Mouse (Mus musculus) midbrain, embryonic 12.5 days (tissue): Measurements from ENCODE around the gene Gpr18. TPM values are rescaled to one million over a fixed set of nuclear protein-coding genes. Genes with fewer than 3 reads are reported as not detected.

Experiments
- ATAC-seq: fragments of 200-750 bp; cut with Nextera tagmentation; 2 replicates; pipeline ENCODE4 v1.8.0; 2017; ENCODE audit warnings: low read depth, moderate TSS enrichment, moderate library complexity; ENCODE audit not compliant: low FRiP score
- H3K27ac ChIP-seq: fragments of 300-500 bp; sonication (generic); replicated peaks from 2 replicates; pipeline ENCODE4 v1.5.1; 2016; ENCODE audit warnings: mild to moderate bottlenecking
- H3K27me3 ChIP-seq: fragments of 300-500 bp; sonication (generic); 2 replicates; pipeline ENCODE4 v1.6.1; 2016; ENCODE audit warnings: mild to moderate bottlenecking
- H3K36me3 ChIP-seq: fragments of 300-500 bp; sonication (generic); 2 replicates; pipeline ENCODE4 v1.6.1; 2016
- H3K4me1 ChIP-seq: fragments of 300-500 bp; sonication (generic); 2 replicates; pipeline ENCODE4 v1.6.1; 2016
- H3K4me2 ChIP-seq: fragments of 300-500 bp; sonication (generic); replicated peaks from 2 replicates; pipeline ENCODE4 v1.6.1; 2016; ENCODE audit warnings: mild to moderate bottlenecking, moderate library complexity
- H3K4me3 ChIP-seq: fragments of 300-500 bp; sonication (generic); 2 replicates; pipeline ENCODE4 v1.5.1; 2016; ENCODE audit warnings: mild to moderate bottlenecking
- H3K9ac ChIP-seq: fragments of 300-500 bp; sonication (generic); replicated peaks from 2 replicates; pipeline ENCODE4 v1.6.1; 2016; ENCODE audit warnings: mild to moderate bottlenecking, moderate library complexity
- H3K9me3 ChIP-seq: fragments of 300-500 bp; sonication (generic); 2 replicates; pipeline ENCODE4 v1.6.1; 2016; ENCODE audit warnings: mild to moderate bottlenecking
- WGBS: fragments of 180-500 bp; shearing (Covaris S2); methylation state at CpG from one replicate; pipeline ENCODE4 v1.1.7; 2016; 5-methylcytosine and 5-hydroxymethylcytosine counted together
- polyA plus RNA-seq: library from polyadenylated mRNA; unstranded; fragments of >200 nt; fragmentation: Nextera tagmentation; extraction: Ambion mirVana; gene quantifications from 2 replicates; pipeline ENCODE4 v1.2.1, GENCODE M21; 2016

Gpr18 gene
- polyA plus RNA-seq, 1 experiment from 2014 or later = 0.23 TPM

- H3K27me3 ChIP-seq = no peaks in the 10 kb centered on the region
- no peak for ATAC-seq
- no peak overlapping the region for H3K4me3 ChIP-seq
- H3K9ac ChIP-seq = no peak overlapping the region
- H3K4me1 ChIP-seq = no peaks in the 10 kb centered on the region
- WGBS = 92% methylated on average over 6 of the region's 6 CpGs
- peaks cover 39% of the 10 kb centered on the region for H3K36me3 ChIP-seq
- no peak overlapping the region for H3K4me2 ChIP-seq
- H3K27ac ChIP-seq = no peak overlapping the region
- H3K9me3 ChIP-seq = no peaks in the 10 kb centered on the region
Observed at GRCm38 (mm10) chr14:121916311-121917094, 922 bp upstream of the Gpr18 start.

GRCm38 (mm10) chr14:121915143-121915542, 438 bp downstream of the Gpr18 start:
- Histone ChIP-seq H3K27me3 (no peaks in the 10 kb centered on the region), H3K4me3 (no peak overlapping the region), H3K4me2 (no peak overlapping the region), H3K36me3 (peaks cover 46% of the 10 kb centered on the region), H3K4me1 (no peaks in the 10 kb centered on the region), H3K9me3 (no peaks in the 10 kb centered on the region), H3K9ac (no peak overlapping the region), H3K27ac (no peak overlapping the region)
- ATAC-seq = no peak
- 89% methylated on average over 5 of the region's 5 CpGs for WGBS

- no peak overlapping the region for H3K4me3 ChIP-seq
- H3K4me1 ChIP-seq = no peaks in the 10 kb centered on the region
- H3K36me3 ChIP-seq = peaks cover 60% of the 10 kb centered on the region
- WGBS = 97% methylated on average over 7 of the region's 7 CpGs
- no peak overlapping the region for H3K9ac ChIP-seq
- no peak for ATAC-seq
- H3K9me3 ChIP-seq = no peaks in the 10 kb centered on the region
- no peak overlapping the region for H3K4me2 ChIP-seq
- no peaks in the 10 kb centered on the region for H3K27me3 ChIP-seq
- H3K27ac ChIP-seq = no peak overlapping the region
Observed at GRCm38 (mm10) chr14:121912501-121912900, 3.1 kb downstream of the Gpr18 start.

- Histone ChIP-seq H3K9ac (no peak overlapping the region), H3K4me2 (no peak overlapping the region), H3K27me3 (no peaks in the 10 kb centered on the region), H3K9me3 (no peaks in the 10 kb centered on the region), H3K4me1 (no peaks in the 10 kb centered on the region), H3K36me3 (peaks cover 64% of the 10 kb centered on the region), H3K27ac (no peak overlapping the region), H3K4me3 (no peak overlapping the region)
- ATAC-seq = no peak
- WGBS = 96% methylated on average over 6 of the region's 6 CpGs
Observed at GRCm38 (mm10) chr14:121909868-121910267, 5.7 kb downstream of the Gpr18 start.

GRCm38 (mm10) chr14:121906992-121907681, 8.4 kb downstream of the Gpr18 start:
- Histone ChIP-seq H3K4me2 (no peak overlapping the region), H3K4me1 (no peaks in the 10 kb centered on the region), H3K9ac (no peak overlapping the region), H3K9me3 (no peaks in the 10 kb centered on the region), H3K27me3 (no peaks in the 10 kb centered on the region), H3K4me3 (no peak overlapping the region), H3K27ac (no peak overlapping the region), H3K36me3 (peaks cover 58% of the 10 kb centered on the region)
- 95% methylated on average over 11 of the region's 11 CpGs for WGBS
- no peak for ATAC-seq

GRCm38 (mm10) chr14:121906341-121906991, 9.1 kb downstream of the Gpr18 start:
- Histone ChIP-seq H3K4me1 (no peaks in the 10 kb centered on the region), H3K9me3 (no peaks in the 10 kb centered on the region), H3K4me3 (no peak overlapping the region), H3K4me2 (no peak overlapping the region), H3K36me3 (peaks cover 51% of the 10 kb centered on the region), H3K9ac (no peak overlapping the region), H3K27ac (no peak overlapping the region), H3K27me3 (no peaks in the 10 kb centered on the region)
- ATAC-seq = no peak
- WGBS = 93% methylated on average over 8 of the region's 8 CpGs

GRCm38 (mm10) chr14:121904754-121905153, 10.8 kb downstream of the Gpr18 start:
- Histone ChIP-seq H3K4me3 (no peak overlapping the region), H3K4me2 (no peak overlapping the region), H3K9me3 (no peaks in the 10 kb centered on the region), H3K27me3 (no peaks in the 10 kb centered on the region), H3K36me3 (peaks cover 37% of the 10 kb centered on the region), H3K4me1 (no peaks in the 10 kb centered on the region), H3K9ac (no peak overlapping the region), H3K27ac (no peak overlapping the region)
- no peak for ATAC-seq
- WGBS = 72% methylated on average over 3 of the region's 3 CpGs

GRCm38 (mm10) chr14:121903381-121903876, 12.2 kb downstream of the Gpr18 start:
- ATAC-seq = no peak
- WGBS = 93% methylated on average over 6 of the region's 7 CpGs

GRCm38 (mm10) chr14:121901511-121901910, 14.1 kb downstream of the Gpr18 start:
- Histone ChIP-seq H3K9me3 (no peaks in the 10 kb centered on the region), H3K9ac (no peak overlapping the region), H3K27me3 (no peaks in the 10 kb centered on the region), H3K4me1 (no peaks in the 10 kb centered on the region), H3K4me3 (no peak overlapping the region), H3K36me3 (peaks cover 17% of the 10 kb centered on the region), H3K4me2 (no peak overlapping the region), H3K27ac (no peak overlapping the region)
- WGBS = 96% methylated on average over 6 of the region's 6 CpGs
- no peak for ATAC-seq

More at GRCm38 (mm10) chr14:121903381-121903876, 12.2 kb downstream of the Gpr18 start:
- Histone ChIP-seq H3K27ac (no peak overlapping the region), H3K4me3 (no peak overlapping the region), H3K9me3 (no peaks in the 10 kb centered on the region), H3K9ac (no peak overlapping the region), H3K36me3 (peaks cover 28% of the 10 kb centered on the region), H3K4me1 (no peaks in the 10 kb centered on the region), H3K27me3 (no peaks in the 10 kb centered on the region), H3K4me2 (no peak overlapping the region)

- Histone ChIP-seq H3K27ac (no peak overlapping the region), H3K4me3 (no peak overlapping the region), H3K4me1 (no peaks in the 10 kb centered on the region), H3K9me3 (no peaks in the 10 kb centered on the region), H3K4me2 (no peak overlapping the region), H3K9ac (no peak overlapping the region), H3K36me3 (no peaks in the 10 kb centered on the region), H3K27me3 (no peaks in the 10 kb centered on the region)
- WGBS = 95% methylated on average over 3 of the region's 3 CpGs
- ATAC-seq = no peak
Observed at GRCm38 (mm10) chr14:121899071-121899470, 16.5 kb downstream of the Gpr18 start.

- Histone ChIP-seq H3K4me3 (no peak overlapping the region), H3K36me3 (no peaks in the 10 kb centered on the region), H3K27me3 (no peaks in the 10 kb centered on the region), H3K9me3 (no peaks in the 10 kb centered on the region), H3K4me2 (no peak overlapping the region), H3K4me1 (no peaks in the 10 kb centered on the region), H3K9ac (no peak overlapping the region), H3K27ac (no peak overlapping the region)
- 92% methylated on average over 11 of the region's 11 CpGs for WGBS
- ATAC-seq = no peak
Observed at GRCm38 (mm10) chr14:121898509-121898908, 17.1 kb downstream of the Gpr18 start.

- Histone ChIP-seq H3K27me3 (no peaks in the 10 kb centered on the region), H3K27ac (no peak overlapping the region), H3K4me1 (no peaks in the 10 kb centered on the region), H3K9me3 (no peaks in the 10 kb centered on the region), H3K9ac (no peak overlapping the region), H3K4me3 (no peak overlapping the region), H3K36me3 (no peaks in the 10 kb centered on the region), H3K4me2 (no peak overlapping the region)
- WGBS = 93% methylated on average over 2 of the region's 2 CpGs
- no peak for ATAC-seq
Observed at GRCm38 (mm10) chr14:121897773-121898172, 17.8 kb downstream of the Gpr18 start.
